Mouse (Mus musculus): ENCODE measurements at regions not wholly inside any gene's neighbourhood (a gene's known extent, or its start where the extent isn't known, plus 50 kb on each side); places are given as distances from the start of the nearest gene placed in this dataset.
A peak's percentile ranks its signal among the peaks of the same experiment; 100 is the strongest.

GRCm38 (mm10) chr14:99708066-99708465 is 409.6 kb downstream of the Klf5 start:
- intact Hi-C loops (cut with DNase I): no loop called here
- no peak for DNase-seq

GRCm38 (mm10) chr14:99709764-99710163 is 411.3 kb downstream of the Klf5 start:
- intact Hi-C loops (cut with DNase I): no loop called here
- DNase-seq: no peak

- intact Hi-C loops (cut with DNase I): no loop called here
- no peak for DNase-seq
Measured at GRCm38 (mm10) chr14:99710656-99711177, 412.2 kb downstream of the Klf5 start.

GRCm38 (mm10) chr14:99712624-99713023 is 414.1 kb downstream of the Klf5 start:
- intact Hi-C loops (cut with DNase I): no loop called here
- DNase-seq: no peak

GRCm38 (mm10) chr14:99713069-99713830 is 414.8 kb downstream of the Klf5 start:
- intact Hi-C loops (cut with DNase I): no loop called here
- DNase-seq: no peak

GRCm38 (mm10) chr14:99733474-99734199 is 435.1 kb downstream of the Klf5 start:
- intact Hi-C loops (cut with DNase I): no loop called here
- no peak for DNase-seq

- no peak for DNase-seq
- intact Hi-C loops (cut with DNase I): no loop called here
Measured at GRCm38 (mm10) chr14:99734200-99734567, 435.7 kb downstream of the Klf5 start.

GRCm38 (mm10) chr14:99743625-99744297 is 445.3 kb downstream of the Klf5 start:
- DNase-seq: no peak
- intact Hi-C loops (cut with DNase I): no loop called here

GRCm38 (mm10) chr14:99745209-99745608 is 446.7 kb downstream of the Klf5 start:
- DNase-seq: no peak
- intact Hi-C loops (cut with DNase I): no loop called here

- intact Hi-C loops (cut with DNase I): no loop called here
Measured at GRCm38 (mm10) chr14:99748166-99748565, 449.7 kb downstream of the Klf5 start.

GRCm38 (mm10) chr14:99749308-99750305 is 451.1 kb downstream of the Klf5 start:
- no peak for DNase-seq
- intact Hi-C loops (cut with DNase I): no loop called here

More at GRCm38 (mm10) chr14:99748166-99748565, 449.7 kb downstream of the Klf5 start:
- no peak for DNase-seq

GRCm38 (mm10) chr14:99758045-99758444 is 459.6 kb downstream of the Klf5 start:
- intact Hi-C loops (cut with DNase I): no loop called here
- no peak for DNase-seq

- intact Hi-C loops (cut with DNase I): no loop called here
Measured at GRCm38 (mm10) chr14:99763336-99763735, 464.8 kb downstream of the Klf5 start.

GRCm38 (mm10) chr14:99771009-99771408 is 472.5 kb downstream of the Klf5 start:
- intact Hi-C loops (cut with DNase I): no loop called here
- DNase-seq: no peak

More at GRCm38 (mm10) chr14:99763336-99763735, 464.8 kb downstream of the Klf5 start:
- no peak for DNase-seq

- intact Hi-C loops (cut with DNase I): no loop called here
Measured at GRCm38 (mm10) chr14:99772774-99773423, 474.4 kb downstream of the Klf5 start.

GRCm38 (mm10) chr14:99778477-99778876 is 480.0 kb downstream of the Klf5 start:
- intact Hi-C loops (cut with DNase I): no loop called here
- DNase-seq: peak in 1 of 2 experiments; percentile 9

More at GRCm38 (mm10) chr14:99772774-99773423, 474.4 kb downstream of the Klf5 start:
- no peak for DNase-seq

- DNase-seq: no peak
- intact Hi-C loops (cut with DNase I): no loop called here
Measured at GRCm38 (mm10) chr14:99778957-99779356, 480.5 kb downstream of the Klf5 start.

- no peak for DNase-seq
- intact Hi-C loops (cut with DNase I): no loop called here
Measured at GRCm38 (mm10) chr14:99783646-99784045, 485.2 kb downstream of the Klf5 start.

GRCm38 (mm10) chr14:99785106-99785505 is 486.6 kb downstream of the Klf5 start:
- no peak for DNase-seq
- intact Hi-C loops (cut with DNase I): no loop called here

All from heart, postnatal 10 days (tissue).